Mouse (Mus musculus): ENCODE measurements around the gene Igfbp4. TPM values are rescaled to one million over a fixed set of nuclear protein-coding genes. Genes with fewer than 3 reads are reported as not detected.

The Igfbp4 gene
- total and polyA plus RNA-seq, 3 experiments = 0.16 to 0.21 TPM; not detected in 1

GRCm38 (mm10) chr11:99065979-99066378 is 24.9 kb downstream of the Igfbp4 start:
- H3K27me3 ChIP-seq (replicated peaks) = peaks cover 13% of the 10 kb centered on the region
- H3K4me3 ChIP-seq (replicated peaks in 1 of 3; ENCODE audit: low read depth in 2 of 3, low read length in 2 of 3, poor library complexity in 1 of 3) = no peak overlapping the region
- TF ChIP-seq MXI1 (IDR thresholded peaks at IDR 0.05; ENCODE audit: low read depth, low read length) (peak; percentile 43; the same call in 1 of the 2 replicates), MAX (IDR thresholded peaks at IDR 0.05; ENCODE audit: low read length) (peak; percentile 93), ELF1 (IDR thresholded peaks at IDR 0.05; ENCODE audit: low read depth, low read length) (no peak), USF2 (conservative IDR thresholded peaks at IDR 0.05; ENCODE audit: low read depth, low read length) (no peak), CTCF (conservative IDR thresholded peaks at IDR 0.05 in 1 of 2, IDR thresholded peaks at IDR 0.05 in 1 of 2; ENCODE audit: low read depth in 2 of 2, low read length in 2 of 2) (peak; percentile 87 to 92), SMC3 (IDR thresholded peaks at IDR 0.05; ENCODE audit: low read depth, low read length) (peak; percentile 92), MYC (IDR thresholded peaks at IDR 0.05; ENCODE audit: low read depth, low read length) (peak; percentile 96), ZNF384 (IDR thresholded peaks at IDR 0.05; ENCODE audit: low read depth, low read length) (no peak), RAD21 (IDR thresholded peaks at IDR 0.05; ENCODE audit: low read depth, low read length) (peak; percentile 69)
- in situ Hi-C loops (cut with MboI; ENCODE audit: low pct_ligation_motif_present, low pct_unique_long_range_greater_than_20kb, low sequenced_read_pairs) = loop anchor here (5.0 kb wide), 1 partner anchor 36 kb away; no protein-coding TSS in a partner anchor
- H3K36me3 ChIP-seq (replicated peaks in 1 of 2; ENCODE audit: control insufficient read depth in 1 of 2, insufficient read depth in 1 of 2, low read length in 1 of 2) = no peaks in the 10 kb centered on the region
- H3K79me2 ChIP-seq (replicated peaks; ENCODE audit: control insufficient read depth, extremely low read depth, insufficient read depth, poor library complexity, severe bottlenecking) = no peaks in the 10 kb centered on the region
- peak; percentile 91 for DNase-seq (ENCODE audit: extremely low read depth)
- no peak overlapping the region for H3K4me2 ChIP-seq (ENCODE audit: insufficient read depth, low read depth, poor library complexity, severe bottlenecking)
- dilution Hi-C loops (cut with MboI; ENCODE audit: extremely low pct_ligation_motif_present, extremely low pct_unique_long_range_greater_than_20kb, low sequenced_read_pairs) = no loop called here
- no peaks in the 10 kb centered on the region for H3K9me3 ChIP-seq (replicated peaks; ENCODE audit: low read length)
- H3K4me1 ChIP-seq (ENCODE audit: control insufficient read depth in 1 of 2, insufficient read depth in 2 of 2) = peaks cover 6 to 17% of the 10 kb centered on the region in 2 experiments; a peak in 3 of 4 replicates
- H3K27ac ChIP-seq (ENCODE audit: insufficient read depth, low read depth) = no peak overlapping the region
- no peak overlapping the region for H3K9ac ChIP-seq (ENCODE audit: insufficient read depth, low read depth)

DNA sequence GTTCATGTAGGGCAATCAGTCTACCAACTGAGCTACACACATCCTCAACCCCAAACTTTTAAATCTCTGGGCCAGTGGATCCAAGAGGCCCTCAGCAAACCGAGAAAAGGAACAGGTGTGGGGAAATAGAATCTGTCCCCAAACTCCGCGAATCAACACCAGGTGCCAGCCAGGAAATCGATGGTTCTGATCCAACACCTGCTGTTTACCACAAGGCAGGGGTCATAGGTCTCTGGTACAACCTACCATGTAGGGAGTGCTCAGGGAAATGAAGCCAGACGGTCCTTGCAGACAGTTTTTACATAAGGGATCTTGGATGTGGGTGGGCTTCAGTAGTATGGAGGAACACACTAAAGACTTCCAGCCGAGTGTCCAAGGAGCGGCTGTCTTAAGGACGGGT is 26.5 kb downstream of the Igfbp4 start:
- Histone ChIP-seq H3K9ac (ENCODE audit: insufficient read depth, low read depth) (no peak overlapping the region), H3K4me3 (replicated peaks in 1 of 3; ENCODE audit: low read depth in 2 of 3, low read length in 2 of 3, poor library complexity in 1 of 3) (no peak overlapping the region), H3K27me3 (replicated peaks) (peaks cover 20% of the 10 kb centered on the region), H3K36me3 (replicated peaks in 1 of 2; ENCODE audit: control insufficient read depth in 1 of 2, insufficient read depth in 1 of 2, low read length in 1 of 2) (no peaks in the 10 kb centered on the region), H3K27ac (ENCODE audit: insufficient read depth, low read depth) (no peak overlapping the region), H3K4me2 (ENCODE audit: insufficient read depth, low read depth, poor library complexity, severe bottlenecking) (no peak overlapping the region), H3K79me2 (replicated peaks; ENCODE audit: control insufficient read depth, extremely low read depth, insufficient read depth, poor library complexity, severe bottlenecking) (no peaks in the 10 kb centered on the region), H3K4me1 (ENCODE audit: control insufficient read depth in 1 of 2, insufficient read depth in 2 of 2) (peaks cover 6 to 19% of the 10 kb centered on the region in 2 experiments; a peak in 3 of 4 replicates), H3K9me3 (replicated peaks; ENCODE audit: low read length) (no peaks in the 10 kb centered on the region)
- TF ChIP-seq E2F4 (IDR thresholded peaks at IDR 0.05; ENCODE audit: insufficient replicate concordance, low read depth, low read length) (no peak), ZMIZ1 (IDR thresholded peaks at IDR 0.05; ENCODE audit: low read depth, low read length) (no peak), ETS1 (conservative IDR thresholded peaks at IDR 0.05; ENCODE audit: low read depth, low read length) (no peak), NELFE (IDR thresholded peaks at IDR 0.05; ENCODE audit: low read depth, low read length) (no peak), JUND (conservative IDR thresholded peaks at IDR 0.05; ENCODE audit: low read depth, low read length) (no peak)
- dilution Hi-C loops (cut with MboI; ENCODE audit: extremely low pct_ligation_motif_present, extremely low pct_unique_long_range_greater_than_20kb, low sequenced_read_pairs) (no loop called here), in situ Hi-C loops (cut with MboI; ENCODE audit: low pct_ligation_motif_present, low pct_unique_long_range_greater_than_20kb, low sequenced_read_pairs) (loop anchor here (5.0 kb wide), 1 partner anchor 35 kb away; no protein-coding TSS in a partner anchor)
- DNase-seq (ENCODE audit: extremely low read depth) = no peak

GRCm38 (mm10) chr11:99068455-99068854 is 27.4 kb downstream of the Igfbp4 start:
- TF ChIP-seq ETS1 (conservative IDR thresholded peaks at IDR 0.05; ENCODE audit: low read depth, low read length) = no peak
- TF ChIP-seq EP300 (IDR thresholded peaks at IDR 0.05; ENCODE audit: low read length) = no peak
- no peak for TF ChIP-seq MEF2A (IDR thresholded peaks at IDR 0.05; ENCODE audit: borderline replicate concordance, low read depth, low read length)
- TF ChIP-seq BHLHE40 (IDR thresholded peaks at IDR 0.05; ENCODE audit: low read depth, low read length) = no peak
- TF ChIP-seq MAX (IDR thresholded peaks at IDR 0.05; ENCODE audit: low read length) = no peak
- no peak for DNase-seq (ENCODE audit: extremely low read depth)
- H3K27ac ChIP-seq (ENCODE audit: insufficient read depth, low read depth) = no peak overlapping the region
- H3K79me2 ChIP-seq (replicated peaks; ENCODE audit: control insufficient read depth, extremely low read depth, insufficient read depth, poor library complexity, severe bottlenecking) = no peaks in the 10 kb centered on the region
- H3K9me3 ChIP-seq (replicated peaks; ENCODE audit: low read length) = no peaks in the 10 kb centered on the region
- H3K9ac ChIP-seq (ENCODE audit: insufficient read depth, low read depth) = no peak overlapping the region
- H3K27me3 ChIP-seq (replicated peaks) = peaks cover 24% of the 10 kb centered on the region
- peaks cover 6 to 19% of the 10 kb centered on the region in 2 experiments; a peak in 3 of 4 replicates for H3K4me1 ChIP-seq (ENCODE audit: control insufficient read depth in 1 of 2, insufficient read depth in 2 of 2)
- no peak overlapping the region for H3K4me3 ChIP-seq (replicated peaks in 1 of 3; ENCODE audit: low read depth in 2 of 3, low read length in 2 of 3, poor library complexity in 1 of 3)
- in situ Hi-C loops (cut with MboI; ENCODE audit: low pct_ligation_motif_present, low pct_unique_long_range_greater_than_20kb, low sequenced_read_pairs) (loop anchor here (5.0 kb wide), 1 partner anchor 34 kb away; no protein-coding TSS in a partner anchor), dilution Hi-C loops (cut with MboI; ENCODE audit: extremely low pct_ligation_motif_present, extremely low pct_unique_long_range_greater_than_20kb, low sequenced_read_pairs) (no loop called here)
- H3K4me2 ChIP-seq (ENCODE audit: insufficient read depth, low read depth, poor library complexity, severe bottlenecking) = no peak overlapping the region
- no peaks in the 10 kb centered on the region for H3K36me3 ChIP-seq (replicated peaks in 1 of 2; ENCODE audit: control insufficient read depth in 1 of 2, insufficient read depth in 1 of 2, low read length in 1 of 2)

Measured in CH12.LX (cell line).